8 mouse cellular contexts compared by ENCODE assay signal in genomic region chr13:96132401-96132816, GRCm38 (mm10). TPM values are rescaled to one million over a fixed set of nuclear protein-coding genes. Genes with fewer than 3 reads are reported as not detected.
DNase-seq lines count a peak whose midpoint lies in the region; ATAC-seq and TF ChIP-seq lines count a peak whose summit lies in the region.

TSS of gene Sv2c (minus strand) at chr13:96132577.

- H3K36me3 ChIP-seq in E14TG2a.4 (ENCODE audit: insufficient read depth, low read length) = no peaks in the 10 kb centered on the region
- H3K36me3 ChIP-seq in heart, embryonic 16.5 days (ENCODE audit: control insufficient read depth, insufficient read depth) = no peaks in the 10 kb centered on the region
- H3K36me3 ChIP-seq in midbrain, embryonic 14.5 days (ENCODE audit: control insufficient read depth, insufficient read depth, low read length) = no peaks in the 10 kb centered on the region
- no peaks in the 10 kb centered on the region for H3K36me3 ChIP-seq in stomach, postnatal 0 days (ENCODE audit: control insufficient read depth, insufficient read depth, low read length)

- TF ChIP-seq EP300 in stomach, postnatal 0 days (optimal IDR thresholded peaks at IDR 0.05) = no peak

- no peak within 1 kb of the TSS for H3K27ac ChIP-seq in heart, embryonic 16.5 days (ENCODE audit: low read length)
- H3K27ac ChIP-seq in midbrain, embryonic 14.5 days (replicated peaks; ENCODE audit: low read depth, low read length) = peak within 1 kb of the TSS; percentile 68
- no peak within 1 kb of the TSS for H3K27ac ChIP-seq in stomach, postnatal 0 days (replicated peaks)

- H3K27me3 ChIP-seq in E14TG2a.4 (ENCODE audit: insufficient read depth, low read length) = peaks cover 59% of the 10 kb centered on the region
- H3K27me3 ChIP-seq in heart, embryonic 16.5 days (ENCODE audit: control insufficient read depth, insufficient read depth, low read length) = peaks cover 73% of the 10 kb centered on the region
- H3K27me3 ChIP-seq in midbrain, embryonic 14.5 days (ENCODE audit: control insufficient read depth, insufficient read depth, low read length) = peaks cover 46% of the 10 kb centered on the region
- peaks cover 11% of the 10 kb centered on the region for H3K27me3 ChIP-seq in stomach, postnatal 0 days (ENCODE audit: control insufficient read depth, insufficient read depth, low read length)

- H3K4me3 ChIP-seq in E14TG2a.4 (replicated peaks; ENCODE audit: low read length) = peak within 1 kb of the TSS; percentile 83
- peak within 1 kb of the TSS; percentile 56 for H3K4me3 ChIP-seq in heart, embryonic 16.5 days (ENCODE audit: low read length)
- H3K4me3 ChIP-seq in midbrain, embryonic 14.5 days (replicated peaks; ENCODE audit: low read depth, low read length) = peak within 1 kb of the TSS; percentile 50
- peak within 1 kb of the TSS; percentile 41 for H3K4me3 ChIP-seq in stomach, postnatal 0 days (ENCODE audit: low read depth, low read length)

- peaks cover 68% of the 10 kb centered on the region for H3K4me1 ChIP-seq in E14TG2a.4 (replicated peaks; ENCODE audit: low read depth, low read length)
- H3K4me1 ChIP-seq in heart, embryonic 16.5 days (ENCODE audit: control insufficient read depth, insufficient read depth, low read length) = peaks cover 14% of the 10 kb centered on the region; the same call in 1 of the 2 replicates
- H3K4me1 ChIP-seq in midbrain, embryonic 14.5 days (ENCODE audit: control insufficient read depth, insufficient read depth, low read length) = 0 out of 2 replicates have a peak, but pooled peaks cover 10% of the 10 kb centered on the region
- no peaks in the 10 kb centered on the region; the same call in 1 of the 2 replicates for H3K4me1 ChIP-seq in stomach, postnatal 0 days (replicated peaks; ENCODE audit: control insufficient read depth, insufficient read depth)

- peak within 1 kb of the TSS; percentile 90 for H3K4me2 ChIP-seq in heart, embryonic 16.5 days (ENCODE audit: low read depth, low read length)
- peak within 1 kb of the TSS; percentile 85 for H3K4me2 ChIP-seq in midbrain, embryonic 14.5 days (ENCODE audit: low read length)
- H3K4me2 ChIP-seq in stomach, postnatal 0 days (replicated peaks; ENCODE audit: low read depth) = peak within 1 kb of the TSS; percentile 68

- under 1% methylated on average over 36 of the region's 44 CpGs for WGBS in heart, embryonic 16.5 days
- WGBS in midbrain, embryonic 14.5 days = under 1% methylated on average over 44 of the region's 44 CpGs
- WGBS in stomach, postnatal 0 days = under 1% methylated on average over 42 of the region's 44 CpGs

- H3K9ac ChIP-seq in heart, embryonic 16.5 days (ENCODE audit: low read length) = peak within 1 kb of the TSS; percentile 56
- H3K9ac ChIP-seq in midbrain, embryonic 14.5 days (replicated peaks; ENCODE audit: low read length) = peak within 1 kb of the TSS; percentile 53
- peak within 1 kb of the TSS; percentile 24; the same call in 1 of the 2 replicates for H3K9ac ChIP-seq in stomach, postnatal 0 days (ENCODE audit: low read length)

- TF ChIP-seq CTCF in E14TG2a.4 (conservative IDR thresholded peaks at IDR 0.05; ENCODE audit: low read length) = no peak
- peak; percentile 18; the same call in 1 of the 2 replicates for TF ChIP-seq CTCF in stomach, postnatal 0 days (IDR thresholded peaks at IDR 0.05; ENCODE audit: low read depth)

- ATAC-seq in cerebellum, adult (ENCODE audit: insufficient number of reproducible peaks, low FRiP score, low TSS enrichment) = peak; percentile 26; the same call in 1 of the 2 replicates
- ATAC-seq in heart, embryonic 16.5 days (replicated peaks; ENCODE audit: extremely low read depth, insufficient read depth, low FRiP score) = peak; percentile 23; the same call in 1 of the 2 replicates
- ATAC-seq in midbrain, embryonic 14.5 days (ENCODE audit: low FRiP score, low TSS enrichment) = peak; percentile 74
- peak; percentile 60; the same call in 1 of the 2 replicates for ATAC-seq in stomach, postnatal 0 days (ENCODE audit: low FRiP score, low TSS enrichment)

- no peaks in the 10 kb centered on the region for H3K9me3 ChIP-seq in E14TG2a.4 (ENCODE audit: low read length)
- no peaks in the 10 kb centered on the region for H3K9me3 ChIP-seq in heart, embryonic 16.5 days (replicated peaks; ENCODE audit: control insufficient read depth, low read length)
- no peaks in the 10 kb centered on the region for H3K9me3 ChIP-seq in midbrain, embryonic 14.5 days (ENCODE audit: control insufficient read depth, low read length)
- H3K9me3 ChIP-seq in stomach, postnatal 0 days (ENCODE audit: control insufficient read depth, low read length) = no peaks in the 10 kb centered on the region

- no peak for DNase-seq in cerebellum, adult 9-11 months
- DNase-seq in embryo, embryonic 10.5 days (ENCODE audit: low spot score) = peak; percentile 83
- peak; percentile 38 for DNase-seq in left cerebral cortex, adult 11 months (ENCODE audit: low spot score)
- DNase-seq in midbrain, embryonic 14.5 days = peak; percentile 88
- peak; percentile 60 for DNase-seq in stomach, postnatal 0 days (ENCODE audit: low spot score)

RNA-seq across cellular contexts. Expression of gene Sv2c, which starts in this region (rescaled TPM):
- polyA plus RNA-seq in heart, embryonic 16.5 days (2015; fragmentation: Nextera tagmentation; extraction: Ambion mirVana) = 1.1 and 1.2 TPM in 2 replicates
- 7.6 and 9.2 TPM in 2 replicates for polyA plus RNA-seq in midbrain, embryonic 14.5 days (2014; fragmentation: Nextera tagmentation; extraction: Ambion mirVana)
- polyA plus RNA-seq in stomach, postnatal 0 days (2015; fragmentation: Nextera tagmentation; extraction: Ambion mirVana) = 1.6 TPM in 2 replicates

Comparison
In these comparisons a context has a peak if more than half of its experiments do, and no peak if none do; other contexts are left out.
1. ATAC-seq: peak in every context shown above with its lines; median percentile 74 in midbrain, embryonic 14.5 days; 60 in stomach, postnatal 0 days; 26 in cerebellum, adult; 23 in heart, embryonic 16.5 days.